Mouse (Mus musculus) lung, postnatal 25 days (tissue): Measurements from ENCODE around the gene Lsp1.

Experiments
- DNase-seq: peaks from one replicate; pipeline ENCODE4 v3.0.0; 2022; ENCODE audit warnings: low spot score

Gene Lsp1

GRCm38 (mm10) chr7:142506501-142506900, 45.9 kb downstream of the Lsp1 start:
- no peak for DNase-seq

GRCm38 (mm10) chr7:142507453-142507852, 46.8 kb downstream of the Lsp1 start:
- DNase-seq, result no peak

GRCm38 (mm10) chr7:142509518-142509917, 48.9 kb downstream of the Lsp1 start:
- DNase-seq, result no peak

- no peak for DNase-seq
Measured at GRCm38 (mm10) chr7:142510021-142510777, 49.6 kb downstream of the Lsp1 start.

GRCm38 (mm10) chr7:142514048-142514447, 53.4 kb downstream of the Lsp1 start:
- DNase-seq, result no peak

GRCm38 (mm10) chr7:142516221-142516978, 55.8 kb downstream of the Lsp1 start:
- DNase-seq, result no peak

- no peak for DNase-seq
Measured at GRCm38 (mm10) chr7:142517531-142517930, 56.9 kb downstream of the Lsp1 start.

GRCm38 (mm10) chr7:142520331-142520730, 59.7 kb downstream of the Lsp1 start:
- no peak for DNase-seq

GRCm38 (mm10) chr7:142522352-142522751, 61.7 kb downstream of the Lsp1 start:
- no peak for DNase-seq

- DNase-seq, result no peak
Measured at GRCm38 (mm10) chr7:142523200-142523990, 62.8 kb downstream of the Lsp1 start.

GRCm38 (mm10) chr7:142525342-142526178, 65.0 kb downstream of the Lsp1 start:
- no peak for DNase-seq

- DNase-seq, result no peak
Measured at GRCm38 (mm10) chr7:142529350-142529749, 68.7 kb downstream of the Lsp1 start.

GRCm38 (mm10) chr7:142531973-142532521, 71.4 kb downstream of the Lsp1 start:
- no peak for DNase-seq

GRCm38 (mm10) chr7:142532671-142533058, 72.1 kb downstream of the Lsp1 start, which contains the start of gene Mrpl23:
TSS of gene Mrpl23 (plus strand) at chr7:142532686.
- DNase-seq, result peak; percentile 7

- DNase-seq, result peak; percentile 82
Measured at GRCm38 (mm10) chr7:142533059-142533855, 72.6 kb downstream of the Lsp1 start.

GRCm38 (mm10) chr7:142535116-142535515, 74.5 kb downstream of the Lsp1 start:
- DNase-seq, result no peak

- no peak for DNase-seq
Measured at GRCm38 (mm10) chr7:142535832-142536231, 75.2 kb downstream of the Lsp1 start.

- no peak for DNase-seq
Measured at GRCm38 (mm10) chr7:142537181-142537580, 76.6 kb downstream of the Lsp1 start.

GRCm38 (mm10) chr7:142537879-142538278, 77.3 kb downstream of the Lsp1 start:
- DNase-seq, result peak; percentile 27

- DNase-seq, result no peak
Measured at GRCm38 (mm10) chr7:142538291-142538690, 77.7 kb downstream of the Lsp1 start.
